19 mouse cellular contexts compared by ENCODE assay signal in the genomic region with DNA sequence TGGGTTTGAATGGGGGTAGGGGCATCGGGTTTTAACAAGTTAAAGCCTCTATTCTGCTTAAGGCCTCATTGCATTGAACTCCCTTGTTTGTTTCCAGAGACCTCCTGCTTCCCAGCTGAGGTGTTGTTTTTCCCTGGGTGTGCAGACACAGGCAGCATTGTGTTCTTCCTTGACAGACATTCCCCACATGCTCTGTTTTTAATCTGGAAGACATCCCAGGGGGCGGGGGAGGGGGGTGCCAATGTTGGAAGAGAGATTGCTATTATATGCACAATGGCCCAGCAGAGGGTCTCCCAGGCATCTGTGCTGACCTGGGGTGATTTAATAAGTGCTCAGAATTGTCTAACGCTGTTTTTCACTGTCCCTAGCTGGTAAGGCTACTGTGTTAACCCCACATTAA.
A peak's percentile ranks its signal among the peaks of the same experiment; 100 is the strongest.
DNase-seq lines count a peak whose midpoint lies in the region; ATAC-seq and TF ChIP-seq lines count a peak whose summit lies in the region.
"Had no signal": no experiment of that assay in that cellular context is flagged by ENCODE, and none has a peak within 500 bp of the region (broad histone marks: within the 10 kb centered on the region; RNA-seq: fewer than 3 reads in every experiment).

No protein-coding gene starts in this region.

- H3K4me1 ChIP-seq in hindbrain, embryonic 10.5 days (replicated peaks) = peaks cover 30% of the 10 kb centered on the region
- H3K4me1 ChIP-seq in hindbrain, postnatal 0 days (ENCODE audit: insufficient read depth, low read length) = peaks cover 9% of the 10 kb centered on the region

- H3K4me3 ChIP-seq in hindbrain, embryonic 10.5 days = no peak overlapping the region
- H3K4me3 ChIP-seq in hindbrain, postnatal 0 days (ENCODE audit: low read length) = no peak overlapping the region
- H3K4me3 ChIP-seq: heart, embryonic 10.5 days; neural tube, embryonic 12.5 days had no signal

- no peak for ATAC-seq in hindbrain, postnatal 0 days

- H3K36me3 ChIP-seq in hindbrain, embryonic 10.5 days = no peaks in the 10 kb centered on the region
- H3K36me3 ChIP-seq in hindbrain, postnatal 0 days (ENCODE audit: insufficient read depth, low read length) = no peaks in the 10 kb centered on the region
- H3K36me3 ChIP-seq: heart, embryonic 10.5 days; neural tube, embryonic 12.5 days had no signal

- no peak overlapping the region for H3K9ac ChIP-seq in hindbrain, postnatal 0 days (replicated peaks; ENCODE audit: low read length)
- H3K9ac ChIP-seq: neural tube, embryonic 12.5 days had no signal

- 8% methylated on average over 3 of the region's 3 CpGs for WGBS in hindbrain, embryonic 10.5 days
- 5% methylated on average over 3 of the region's 3 CpGs for WGBS in hindbrain, postnatal 0 days

- H3K4me2 ChIP-seq in hindbrain, postnatal 0 days (ENCODE audit: low read depth, low read length) = no peak overlapping the region
- H3K4me2 ChIP-seq: neural tube, embryonic 12.5 days had no signal

- peak; percentile 44 for DNase-seq in hindbrain, embryonic 10.5 days (ENCODE audit: low spot score)
- DNase-seq in hindbrain, postnatal 0 days (ENCODE audit: low spot score) = no peak
- DNase-seq in Muller cell, postnatal 12 days (ENCODE audit: inconsistent ontology term) = peak; percentile 61
- peak; percentile 38 for DNase-seq in embryo, embryonic 9.5 days (ENCODE audit: extremely low spot score)
- peak; percentile 51 for DNase-seq in mesoderm, embryonic 11.5 days (ENCODE audit: low read depth, low spot score)
- no peak for DNase-seq in heart, adult 8-10 months (ENCODE audit: low spot score)
- DNase-seq in lung, adult 18-20 months = no peak
- DNase-seq: adrenal gland, postnatal 14 days; cerebellum, adult 2 months; gastrocnemius, postnatal 36 days; heart, postnatal 10 days; kidney, adult 2 months; kidney, postnatal 25 days; layer of hippocampus, adult 9-11 months; lung, adult 2 months; lung, postnatal 4 days; thymus, postnatal 14 days had no signal

- no peaks in the 10 kb centered on the region for H3K27me3 ChIP-seq in hindbrain, embryonic 10.5 days (ENCODE audit: insufficient read depth, poor library complexity, severe bottlenecking)
- H3K27me3 ChIP-seq in hindbrain, postnatal 0 days (ENCODE audit: insufficient read depth, low read length) = no peaks in the 10 kb centered on the region
- H3K27me3 ChIP-seq: neural tube, embryonic 12.5 days had no signal

- peak overlapping the region; percentile 37; the same call in 1 of the 2 replicates for H3K27ac ChIP-seq in hindbrain, embryonic 10.5 days
- H3K27ac ChIP-seq in hindbrain, postnatal 0 days = no peak overlapping the region
- H3K27ac ChIP-seq: heart, embryonic 10.5 days; neural tube, embryonic 12.5 days had no signal

- no peak for TF ChIP-seq CTCF in hindbrain, postnatal 0 days (IDR thresholded peaks at IDR 0.05; ENCODE audit: low read depth)

- H3K9me3 ChIP-seq in hindbrain, embryonic 10.5 days = no peaks in the 10 kb centered on the region
- H3K9me3 ChIP-seq in hindbrain, postnatal 0 days (ENCODE audit: low read length) = no peaks in the 10 kb centered on the region
- H3K9me3 ChIP-seq: heart, embryonic 10.5 days; neural tube, embryonic 12.5 days had no signal

Comparison
In these comparisons a context has a peak if more than half of its experiments do, and no peak if none do; other contexts are left out.
1. DNase-seq: peak in hindbrain, embryonic 10.5 days (single experiment), Muller cell, postnatal 12 days (single experiment), embryo, embryonic 9.5 days (single experiment) and mesoderm, embryonic 11.5 days (single experiment); none in hindbrain, postnatal 0 days (single experiment), heart, adult 8-10 months (single experiment) and lung, adult 18-20 months (0 of 2).